Mouse (Mus musculus): ENCODE measurements at regions not wholly inside any gene's neighbourhood (a gene's known extent, or its start where the extent isn't known, plus 50 kb on each side); places are given as distances from the start of the nearest gene placed in this dataset.

DNA sequence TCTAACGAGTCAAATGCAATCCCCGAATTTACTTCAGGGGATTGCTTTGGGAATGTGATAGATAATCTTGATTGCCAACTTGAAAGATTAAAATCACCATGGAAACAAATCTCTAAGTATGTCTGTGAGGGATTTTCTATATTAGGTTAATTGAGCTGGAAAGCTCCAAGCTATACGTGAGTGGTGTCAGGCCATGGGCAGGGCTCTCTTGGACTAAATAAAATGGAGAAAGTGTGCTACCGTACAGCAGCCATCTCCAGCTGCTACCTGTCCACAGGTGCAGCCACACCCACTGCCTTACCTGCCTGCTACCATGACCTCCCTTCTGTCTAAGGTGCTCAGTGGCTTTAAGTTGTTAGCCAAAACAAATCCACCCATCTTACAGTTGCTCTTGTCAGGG lies 345.0 kb upstream of the Sphkap start:
- Histone ChIP-seq H3K4me1 (replicated peaks; ENCODE audit: control insufficient read depth, insufficient read depth) (no peaks in the 10 kb centered on the region), H3K36me3 (ENCODE audit: control insufficient read depth, insufficient read depth, low read length) (no peaks in the 10 kb centered on the region), H3K27ac (replicated peaks) (no peak overlapping the region), H3K27me3 (ENCODE audit: control insufficient read depth, insufficient read depth, low read length) (no peaks in the 10 kb centered on the region), H3K4me2 (replicated peaks; ENCODE audit: low read depth) (no peak overlapping the region), H3K4me3 (ENCODE audit: low read depth, low read length) (no peak overlapping the region), H3K9me3 (ENCODE audit: control insufficient read depth, low read length) (no peaks in the 10 kb centered on the region), H3K9ac (ENCODE audit: low read length) (no peak overlapping the region)
- no peak for TF ChIP-seq EP300 (optimal IDR thresholded peaks at IDR 0.05)
- no peak for TF ChIP-seq CTCF (IDR thresholded peaks at IDR 0.05; ENCODE audit: low read depth)
- 60% methylated on average over 4 of the region's 4 CpGs for WGBS
- ATAC-seq (ENCODE audit: low FRiP score, low TSS enrichment) (no peak), DNase-seq (ENCODE audit: low spot score) (no peak)

DNA sequence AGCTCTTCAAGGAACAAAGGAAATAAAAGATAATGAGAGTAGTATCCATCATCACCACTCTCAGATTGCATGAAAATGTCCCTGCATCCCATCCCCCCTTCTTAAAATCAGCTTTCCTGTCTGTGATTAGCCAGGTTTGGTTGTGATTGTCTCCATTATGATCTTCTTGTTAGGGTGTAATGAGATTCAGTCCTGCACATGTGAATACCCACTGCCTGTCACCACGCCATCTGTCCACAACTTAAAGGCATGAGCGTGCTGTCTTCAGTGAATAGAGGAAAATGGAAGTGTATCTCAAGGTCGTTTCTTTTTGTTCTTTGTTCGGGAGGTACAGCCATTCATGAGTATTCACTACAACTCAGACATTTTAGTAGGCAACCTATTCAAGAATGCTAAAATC lies 341.0 kb upstream of the Sphkap start:
- no peak overlapping the region for H3K9ac ChIP-seq (ENCODE audit: low read length)
- no peak overlapping the region for H3K4me2 ChIP-seq (replicated peaks; ENCODE audit: low read depth)
- no peaks in the 10 kb centered on the region for H3K4me1 ChIP-seq (replicated peaks; ENCODE audit: control insufficient read depth, insufficient read depth)
- DNase-seq (ENCODE audit: low spot score) (no peak), ATAC-seq (ENCODE audit: low FRiP score, low TSS enrichment) (no peak)
- TF ChIP-seq EP300 (optimal IDR thresholded peaks at IDR 0.05) = no peak
- no peak for TF ChIP-seq CTCF (IDR thresholded peaks at IDR 0.05; ENCODE audit: low read depth)
- no peaks in the 10 kb centered on the region for H3K27me3 ChIP-seq (ENCODE audit: control insufficient read depth, insufficient read depth, low read length)
- no peaks in the 10 kb centered on the region for H3K9me3 ChIP-seq (ENCODE audit: control insufficient read depth, low read length)
- no peak overlapping the region for H3K27ac ChIP-seq (replicated peaks)
- H3K36me3 ChIP-seq (ENCODE audit: control insufficient read depth, insufficient read depth, low read length) = no peaks in the 10 kb centered on the region
- H3K4me3 ChIP-seq (ENCODE audit: low read depth, low read length) = no peak overlapping the region
- whole genome bisulfite sequencing = 74% methylated on average over 4 of the region's 4 CpGs

DNA sequence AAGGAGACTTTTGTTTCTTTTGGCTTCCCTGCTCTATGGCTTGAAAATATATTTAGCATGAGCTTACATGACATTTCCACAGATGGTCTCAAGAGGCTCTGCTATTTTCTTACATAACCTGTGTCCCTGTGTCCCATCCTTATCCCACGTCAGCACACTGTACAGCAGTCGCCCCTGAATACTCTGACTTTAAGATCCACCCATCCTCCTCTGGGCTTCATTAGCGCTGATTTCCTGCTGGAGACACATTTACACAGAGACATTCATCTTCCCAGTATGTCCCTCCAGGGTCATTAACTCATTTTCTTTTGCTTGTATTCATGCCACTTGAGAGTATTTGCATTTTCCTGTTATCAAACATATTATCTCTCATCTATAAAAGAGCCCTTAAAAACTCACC lies 340.1 kb upstream of the Sphkap start:
- no peak overlapping the region for H3K27ac ChIP-seq (replicated peaks)
- H3K4me3 ChIP-seq (ENCODE audit: low read depth, low read length) = no peak overlapping the region
- no peaks in the 10 kb centered on the region for H3K36me3 ChIP-seq (ENCODE audit: control insufficient read depth, insufficient read depth, low read length)
- 63% methylated on average over 3 of the region's 3 CpGs for WGBS
- no peaks in the 10 kb centered on the region for H3K4me1 ChIP-seq (replicated peaks; ENCODE audit: control insufficient read depth, insufficient read depth)
- DNase-seq (ENCODE audit: low spot score) (no peak), ATAC-seq (ENCODE audit: low FRiP score, low TSS enrichment) (no peak)
- no peaks in the 10 kb centered on the region for H3K27me3 ChIP-seq (ENCODE audit: control insufficient read depth, insufficient read depth, low read length)
- no peak overlapping the region for H3K9ac ChIP-seq (ENCODE audit: low read length)
- TF ChIP-seq EP300 (optimal IDR thresholded peaks at IDR 0.05) = no peak
- TF ChIP-seq CTCF (IDR thresholded peaks at IDR 0.05; ENCODE audit: low read depth) = no peak
- no peak overlapping the region for H3K4me2 ChIP-seq (replicated peaks; ENCODE audit: low read depth)
- no peaks in the 10 kb centered on the region for H3K9me3 ChIP-seq (ENCODE audit: control insufficient read depth, low read length)

DNA sequence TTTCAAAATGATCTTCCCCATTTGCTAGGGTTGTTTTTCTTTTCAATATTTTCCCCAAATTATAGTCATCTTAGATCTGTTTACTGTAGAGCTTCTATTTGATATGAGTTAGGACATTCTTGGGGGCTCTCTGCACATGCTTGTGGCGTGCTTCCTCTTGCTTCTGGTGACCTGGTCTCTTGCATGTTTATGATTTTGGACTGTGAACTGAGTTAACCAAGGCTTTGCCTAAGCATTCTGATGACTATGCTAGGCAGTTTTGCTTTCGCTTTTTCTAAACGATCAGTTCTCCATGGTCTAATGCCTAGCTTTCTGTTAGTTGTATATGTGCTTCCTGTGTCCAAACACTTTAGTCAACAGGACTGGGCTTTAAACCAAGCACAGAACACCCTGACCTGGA lies 339.4 kb upstream of the Sphkap start:
- Histone ChIP-seq H3K9me3 (ENCODE audit: control insufficient read depth, low read length) (no peaks in the 10 kb centered on the region), H3K36me3 (ENCODE audit: control insufficient read depth, insufficient read depth, low read length) (no peaks in the 10 kb centered on the region), H3K27me3 (ENCODE audit: control insufficient read depth, insufficient read depth, low read length) (no peaks in the 10 kb centered on the region), H3K9ac (ENCODE audit: low read length) (no peak overlapping the region), H3K27ac (replicated peaks) (no peak overlapping the region), H3K4me3 (ENCODE audit: low read depth, low read length) (no peak overlapping the region), H3K4me2 (replicated peaks; ENCODE audit: low read depth) (no peak overlapping the region), H3K4me1 (replicated peaks; ENCODE audit: control insufficient read depth, insufficient read depth) (no peaks in the 10 kb centered on the region)
- DNase-seq (ENCODE audit: low spot score) = no peak
- ATAC-seq (ENCODE audit: low FRiP score, low TSS enrichment) = no peak
- TF ChIP-seq EP300 (optimal IDR thresholded peaks at IDR 0.05) (no peak), CTCF (IDR thresholded peaks at IDR 0.05; ENCODE audit: low read depth) (no peak)
- 62% methylated on average over 3 of the region's 3 CpGs for WGBS

DNA sequence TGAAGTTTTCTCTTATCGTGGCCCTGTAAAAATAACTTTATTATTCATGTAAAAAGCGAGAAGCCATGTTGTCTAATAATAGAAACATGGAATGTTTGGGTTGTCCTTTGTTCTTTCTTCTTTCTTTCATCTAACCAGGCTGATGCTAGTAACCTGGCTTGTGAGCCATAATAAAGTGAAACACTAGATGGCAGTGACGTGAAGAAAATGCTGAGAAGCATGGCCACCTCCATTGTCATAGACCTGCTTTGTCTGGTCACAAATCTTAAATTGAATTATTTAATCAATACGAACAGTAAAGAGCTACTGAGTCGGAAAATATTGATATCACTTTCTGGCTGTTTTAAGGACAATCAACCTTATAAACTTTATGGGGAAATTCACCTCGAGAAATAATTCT lies 338.0 kb upstream of the Sphkap start:
- DNase-seq (ENCODE audit: low spot score) = no peak
- no peak for ATAC-seq (ENCODE audit: low FRiP score, low TSS enrichment)
- 24% methylated on average over 6 of the region's 6 CpGs for WGBS
- TF ChIP-seq CTCF (IDR thresholded peaks at IDR 0.05; ENCODE audit: low read depth) (peak; percentile 88), EP300 (optimal IDR thresholded peaks at IDR 0.05) (no peak)
- Histone ChIP-seq H3K27me3 (ENCODE audit: control insufficient read depth, insufficient read depth, low read length) (no peaks in the 10 kb centered on the region), H3K36me3 (ENCODE audit: control insufficient read depth, insufficient read depth, low read length) (no peaks in the 10 kb centered on the region), H3K4me1 (replicated peaks; ENCODE audit: control insufficient read depth, insufficient read depth) (no peaks in the 10 kb centered on the region), H3K4me2 (replicated peaks; ENCODE audit: low read depth) (no peak overlapping the region), H3K9me3 (ENCODE audit: control insufficient read depth, low read length) (no peaks in the 10 kb centered on the region), H3K4me3 (ENCODE audit: low read depth, low read length) (no peak overlapping the region), H3K9ac (ENCODE audit: low read length) (no peak overlapping the region), H3K27ac (replicated peaks) (no peak overlapping the region)

DNA sequence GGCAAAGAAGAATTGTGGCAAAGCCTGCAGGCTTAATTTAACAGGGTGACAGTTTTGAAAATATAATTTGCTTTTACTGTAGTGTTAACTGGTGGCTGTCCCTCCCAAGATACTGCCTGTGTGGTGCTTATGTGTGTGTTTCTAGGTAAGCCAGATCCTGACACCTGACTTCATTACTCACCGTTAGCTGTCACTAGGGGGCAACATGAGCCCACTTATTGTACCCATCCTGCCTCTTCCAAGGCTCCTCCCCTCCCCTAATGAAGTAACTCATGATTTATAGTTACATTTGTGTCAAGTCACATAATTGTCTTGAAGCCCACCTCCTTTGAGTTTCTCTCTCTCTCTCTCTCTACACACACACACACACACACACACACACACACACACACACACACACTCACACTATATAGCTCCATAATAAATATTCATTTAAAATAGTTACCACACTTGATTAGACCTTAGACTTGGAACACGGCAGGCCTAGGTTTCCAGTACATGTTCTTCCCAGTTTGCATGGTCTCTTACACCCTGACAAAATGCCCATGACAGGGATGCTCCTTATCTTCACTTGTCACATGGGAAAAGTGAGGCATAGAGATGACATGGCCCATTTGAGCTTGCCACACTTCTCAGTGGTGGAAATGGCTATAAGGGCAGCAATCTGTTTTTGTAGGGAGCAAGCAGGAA lies 328.6 kb upstream of the Sphkap start:
- Histone ChIP-seq H3K27ac (replicated peaks) (no peak overlapping the region), H3K36me3 (ENCODE audit: control insufficient read depth, insufficient read depth, low read length) (no peaks in the 10 kb centered on the region), H3K9ac (ENCODE audit: low read length) (no peak overlapping the region), H3K4me1 (replicated peaks; ENCODE audit: control insufficient read depth, insufficient read depth) (no peaks in the 10 kb centered on the region), H3K9me3 (ENCODE audit: control insufficient read depth, low read length) (no peaks in the 10 kb centered on the region), H3K4me2 (replicated peaks; ENCODE audit: low read depth) (no peak overlapping the region), H3K4me3 (ENCODE audit: low read depth, low read length) (no peak overlapping the region), H3K27me3 (ENCODE audit: control insufficient read depth, insufficient read depth, low read length) (no peaks in the 10 kb centered on the region)
- 40% methylated on average over 2 of the region's 2 CpGs for WGBS
- ATAC-seq (ENCODE audit: low FRiP score, low TSS enrichment) = no peak
- TF ChIP-seq EP300 (optimal IDR thresholded peaks at IDR 0.05) (no peak), CTCF (IDR thresholded peaks at IDR 0.05; ENCODE audit: low read depth) (peak; percentile 51)
- DNase-seq (ENCODE audit: low spot score) = no peak

All from stomach, postnatal 0 days (tissue).